Mouse (Mus musculus) CH12.LX (cell line): ENCODE results near the gene Cers4. TPM values are rescaled to one million over a fixed set of nuclear protein-coding genes. Genes with fewer than 3 reads are reported as not detected.

Experiments
- DNase-seq: peaks from one replicate; pipeline ENCODE4 v3.0.0-alpha.2; 2013; ENCODE audit errors: extremely low read depth
- H3K27ac ChIP-seq: 2 replicates; pipeline ENCODE4 v1.5.1; 2012; ENCODE audit warnings: low read depth, mild to moderate bottlenecking, control low read depth, moderate library complexity; ENCODE audit not compliant: insufficient read depth
- H3K27me3 ChIP-seq: replicated peaks from 2 replicates; pipeline ENCODE3; 2012; ENCODE audit warnings: inconsistent platforms
- H3K36me3 ChIP-seq, 2 experiments: replicated peaks in 1 of 2; 2 replicates each; pipeline versions ENCODE3 to v1.6.1; 2012; ENCODE audit warnings: inconsistent platforms in 1 of 2, low read length in 1 of 2, mild to moderate bottlenecking in 1 of 2, mixed read lengths in 1 of 2, moderate library complexity in 1 of 2; ENCODE audit not compliant: control insufficient read depth in 1 of 2, insufficient read depth in 1 of 2
- H3K4me1 ChIP-seq, 2 experiments: 2 replicates each; pipeline ENCODE4 v1.6.1; 2012; ENCODE audit warnings: inconsistent platforms in 1 of 2, moderate library complexity in 1 of 2; ENCODE audit not compliant: insufficient read depth in 2 of 2, control insufficient read depth in 1 of 2
- H3K4me2 ChIP-seq: 2 replicates; pipeline ENCODE4 v1.6.1; 2012; ENCODE audit warnings: low read depth, mild to moderate bottlenecking, control low read depth; ENCODE audit not compliant: poor library complexity, insufficient read depth, severe bottlenecking
- H3K4me3 ChIP-seq, 3 experiments: fragments of 150-350 bp in 1 of 3; sonication (generic) in 1 of 3; replicated peaks in 1 of 3; 2 replicates each; pipeline versions ENCODE3 to v1.5.1; 2011 to 2012; ENCODE audit warnings: low read depth in 2 of 3, low read length in 2 of 3, mild to moderate bottlenecking in 2 of 3, moderate library complexity in 2 of 3, control low read depth in 1 of 3, improper control_type of control experiment in 1 of 3, inconsistent platforms in 1 of 3, mixed read lengths in 1 of 3; ENCODE audit not compliant: poor library complexity in 1 of 3
- H3K79me2 ChIP-seq: replicated peaks from 2 replicates; pipeline ENCODE4 v1.6.1; 2012; ENCODE audit warnings: mild to moderate bottlenecking, moderate library complexity; ENCODE audit not compliant: control insufficient read depth, poor library complexity, insufficient read depth, severe bottlenecking; ENCODE audit errors: extremely low read depth
- H3K9ac ChIP-seq: 2 replicates; pipeline ENCODE4 v1.6.1; 2012; ENCODE audit warnings: low read depth, mild to moderate bottlenecking, control low read depth, moderate library complexity; ENCODE audit not compliant: insufficient read depth
- H3K9me3 ChIP-seq: replicated peaks from 2 replicates; pipeline ENCODE3; 2012; ENCODE audit warnings: low read length, inconsistent platforms, mixed read lengths
- CHD1 ChIP-seq: IDR thresholded peaks from 2 replicates; pipeline ENCODE4 v1.6.1; 2012; ENCODE audit warnings: low read depth, low read length, improper control_type of control experiment, inconsistent platforms
- CTCF ChIP-seq, 2 experiments: IDR thresholded peaks in 1 of 2; conservative IDR thresholded peaks in 1 of 2; 2 replicates each; pipeline ENCODE4 v1.5.1; 2011 to 2012; ENCODE audit warnings: low read depth in 2 of 2, low read length in 2 of 2, improper control_type of control experiment in 1 of 2, inconsistent platforms in 1 of 2, mild to moderate bottlenecking in 1 of 2, moderate library complexity in 1 of 2
- ELF1 ChIP-seq: IDR thresholded peaks from 2 replicates; pipeline ENCODE4 v1.6.1; 2014; ENCODE audit warnings: low read depth, mild to moderate bottlenecking, inconsistent platforms, low read length, improper control_type of control experiment
- EP300 ChIP-seq: IDR thresholded peaks from 2 replicates; pipeline ENCODE4 v1.6.1; 2011; ENCODE audit warnings: low read length, improper control_type of control experiment
- GABPA ChIP-seq: IDR thresholded peaks from 2 replicates; pipeline ENCODE4 v1.6.1; 2012; ENCODE audit warnings: low read depth, low read length, improper control_type of control experiment, inconsistent platforms; ENCODE audit not compliant: insufficient replicate concordance
- HCFC1 ChIP-seq: IDR thresholded peaks from 2 replicates; pipeline ENCODE4 v1.6.1; 2012; ENCODE audit warnings: low read depth, mild to moderate bottlenecking, inconsistent platforms, low read length, improper control_type of control experiment
- IRF4 ChIP-seq: IDR thresholded peaks from 2 replicates; pipeline ENCODE4 v1.6.1; 2014; ENCODE audit warnings: low read depth, mild to moderate bottlenecking, inconsistent platforms, low read length, improper control_type of control experiment
- JUN ChIP-seq: IDR thresholded peaks from 2 replicates; pipeline ENCODE4 v1.6.1; 2011; ENCODE audit warnings: low read depth, mild to moderate bottlenecking, low read length, improper control_type of control experiment, moderate library complexity; ENCODE audit not compliant: insufficient read depth
- JUND ChIP-seq: conservative IDR thresholded peaks from 2 replicates; pipeline ENCODE4 v1.6.1; 2011; ENCODE audit warnings: low read depth, low read length, improper control_type of control experiment
- KAT2A ChIP-seq: IDR thresholded peaks from 2 replicates; pipeline ENCODE4 v1.6.1; 2012; ENCODE audit warnings: low read length, improper control_type of control experiment, inconsistent platforms; ENCODE audit not compliant: insufficient replicate concordance
- MAX ChIP-seq: IDR thresholded peaks from 2 replicates; pipeline ENCODE4 v1.6.1; 2011; ENCODE audit warnings: low read length, improper control_type of control experiment
- MAZ ChIP-seq: IDR thresholded peaks from 2 replicates; pipeline ENCODE4 v1.6.1; 2012; ENCODE audit warnings: low read depth, mild to moderate bottlenecking, inconsistent platforms, low read length, improper control_type of control experiment, moderate library complexity
- MXI1 ChIP-seq: IDR thresholded peaks from 2 replicates; pipeline ENCODE4 v1.6.1; 2011; ENCODE audit warnings: mild to moderate bottlenecking, low read depth, low read length, improper control_type of control experiment
- NELFE ChIP-seq: IDR thresholded peaks from 2 replicates; pipeline ENCODE4 v1.6.1; 2011; ENCODE audit warnings: low read depth, low read length, improper control_type of control experiment
- NRF1 ChIP-seq: IDR thresholded peaks from 2 replicates; pipeline ENCODE4 v1.6.1; 2014; ENCODE audit warnings: low read depth, mild to moderate bottlenecking, inconsistent platforms, low read length, improper control_type of control experiment, moderate library complexity
- POLR2A ChIP-seq: IDR thresholded peaks from 2 replicates; pipeline ENCODE4 v1.6.1; 2011; ENCODE audit warnings: low read depth, mild to moderate bottlenecking, improper control_type of control experiment, low read length
- POLR2AphosphoS2 ChIP-seq: IDR thresholded peaks from 2 replicates; pipeline ENCODE4 v1.6.1; 2011; ENCODE audit warnings: low read depth, low read length, improper control_type of control experiment
- RCOR1 ChIP-seq: conservative IDR thresholded peaks from 2 replicates; pipeline ENCODE4 v1.6.1; 2012; ENCODE audit warnings: low read depth, mild to moderate bottlenecking, inconsistent platforms, low read length, improper control_type of control experiment
- SMC3 ChIP-seq: IDR thresholded peaks from 2 replicates; pipeline ENCODE4 v1.6.1; 2011; ENCODE audit warnings: low read depth, low read length, improper control_type of control experiment
- TBP ChIP-seq: conservative IDR thresholded peaks from 2 replicates; pipeline ENCODE4 v1.6.1; 2011; ENCODE audit warnings: low read depth, low read length, improper control_type of control experiment
- UBTF ChIP-seq: IDR thresholded peaks from 2 replicates; pipeline ENCODE4 v1.6.1; 2012; ENCODE audit warnings: low read depth, mild to moderate bottlenecking, inconsistent platforms, low read length, improper control_type of control experiment, moderate library complexity
- ZKSCAN1 ChIP-seq: IDR thresholded peaks from 2 replicates; pipeline ENCODE4 v1.6.1; 2012; ENCODE audit warnings: low read depth, inconsistent platforms, low read length, improper control_type of control experiment, borderline replicate concordance
- ZMIZ1 ChIP-seq: IDR thresholded peaks from 2 replicates; pipeline ENCODE4 v1.6.1; 2012; ENCODE audit warnings: low read depth, mild to moderate bottlenecking, inconsistent platforms, low read length, improper control_type of control experiment
- ZNF384 ChIP-seq: IDR thresholded peaks from 2 replicates; pipeline ENCODE4 v1.6.1; 2012; ENCODE audit warnings: low read depth, low read length, improper control_type of control experiment, inconsistent platforms
- dilution Hi-C: fragments of 300-500 bp; cut with MboI; formaldehyde crosslinking; loops from 2 replicates; pipeline ENCODE4 v1.14.3; 2020; ENCODE audit warnings: low sequenced_read_pairs; ENCODE audit not compliant: extremely low pct_unique_long_range_greater_than_20kb, extremely low pct_ligation_motif_present
- in situ Hi-C: fragments of 300-500 bp; cut with MboI; formaldehyde crosslinking; loops from 3 replicates; pipeline ENCODE4 v1.14.3; 2019; ENCODE audit warnings: low sequenced_read_pairs, low pct_ligation_motif_present, low pct_unique_long_range_greater_than_20kb, mixed read lengths
- polyA plus RNA-seq: library from polyadenylated mRNA; unstranded; fragments of >175 nt; gene quantifications from 2 replicates; pipeline ENCODE4 v1.2.1, GENCODE M21; 2012; ENCODE audit warnings: low read depth; ENCODE audit not compliant: insufficient read length
- total RNA-seq, 2 experiments: library from RNA; depleted of rRNA; stranded (reverse); fragments of 300-350 nt in 1 of 2; fragments of >200 nt in 1 of 2; gene quantifications; 2 replicates each; pipeline ENCODE4 v1.2.3; 2012 to 2014

Gene Cers4
- total and polyA plus RNA-seq, 3 experiments, result 11.4 to 13.3 (median 11.9) TPM

- in situ Hi-C loops (loop anchor here (10.0 to 25.0 kb wide), 2 partner anchors 97 to 349 kb away; partner anchors contain the start of gene Evi5l), dilution Hi-C loops (no loop called here)
- Histone ChIP-seq H3K4me1 (peaks cover 4 to 8% of the 10 kb centered on the region in 2 experiments; a peak in 3 of 4 replicates), H3K36me3 (peaks cover 0 to 25% of the 10 kb centered on the region in 2 experiments), H3K79me2 (no peaks in the 10 kb centered on the region), H3K4me3 (no peak overlapping the region), H3K27me3 (no peaks in the 10 kb centered on the region), H3K9me3 (no peaks in the 10 kb centered on the region), H3K4me2 (no peak overlapping the region), H3K9ac (no peak overlapping the region), H3K27ac (no peak overlapping the region)
- no peak for DNase-seq
- TF ChIP-seq CTCF (conservative IDR thresholded peaks at IDR 0.05 in 1 of 2, IDR thresholded peaks at IDR 0.05 in 1 of 2; ENCODE audit: low read depth in 2 of 2, low read length in 2 of 2) (no peak), GABPA (no peak), RCOR1 (no peak), TBP (no peak), NRF1 (no peak), UBTF (no peak), SMC3 (no peak), MAX (no peak), IRF4 (no peak), MAZ (no peak), NELFE (no peak), ZKSCAN1 (no peak), JUND (no peak), ELF1 (no peak), ZMIZ1 (no peak), KAT2A (no peak), ZNF384 (no peak), EP300 (no peak), MXI1 (no peak)
These were observed 18.7 kb downstream of the Cers4 start for GRCm38 (mm10) chr8:4511429-4512115.

GRCm38 (mm10) chr8:4512116-4512495 lies 19.3 kb downstream of the Cers4 start:
- Histone ChIP-seq H3K9me3 (no peaks in the 10 kb centered on the region), H3K4me2 (no peak overlapping the region), H3K9ac (no peak overlapping the region), H3K27ac (no peak overlapping the region), H3K27me3 (no peaks in the 10 kb centered on the region), H3K79me2 (no peaks in the 10 kb centered on the region), H3K36me3 (peaks cover 4 to 31% of the 10 kb centered on the region in 2 experiments), H3K4me3 (no peak overlapping the region), H3K4me1 (peaks cover 0 to 4% of the 10 kb centered on the region in 2 experiments; a peak in 2 of 4 replicates)
- TF ChIP-seq RCOR1, result no peak
- TF ChIP-seq JUN, result no peak
- TF ChIP-seq MAZ, result no peak
- no peak for TF ChIP-seq CHD1
- no peak for TF ChIP-seq POLR2A
- TF ChIP-seq HCFC1, result no peak
- TF ChIP-seq NELFE, result no peak
- no peak for TF ChIP-seq POLR2AphosphoS2
- in situ Hi-C loops (loop anchor here (10.0 to 25.0 kb wide), 2 partner anchors 97 to 350 kb away; partner anchors contain the start of gene Evi5l), dilution Hi-C loops (no loop called here)
- no peak for DNase-seq
